Mouse (Mus musculus) layer of hippocampus, postnatal 25 days (tissue): ENCODE data around the gene Fxyd4. TPM values are rescaled to one million over a fixed set of nuclear protein-coding genes. Genes with fewer than 3 reads are reported as not detected.

Source experiments
- DNase-seq, 2 experiments: peaks; one replicate each; pipeline ENCODE4 v3.0.0; 2022; ENCODE audit warnings: mixed read lengths in 2 of 2, low spot score in 1 of 2; ENCODE audit errors: extremely low spot score in 1 of 2
- total RNA-seq, 2 experiments: library from RNA; stranded (reverse); gene quantifications; 2 replicates each; pipeline ENCODE4 v1.2.3; 2021

The Fxyd4 gene
- total RNA-seq: not detected

GRCm38 (mm10) chr6:117937222-117937932, at the start of gene Fxyd4:
TSS of gene Fxyd4 (minus strand) at chr6:117937692.
- DNase-seq: no peak

GRCm38 (mm10) chr6:117987173-117987572, 49.7 kb upstream of the Fxyd4 start:
- no peak for DNase-seq

GRCm38 (mm10) chr6:117966729-117967128, 29.2 kb upstream of the Fxyd4 start:
- no peak for DNase-seq

GRCm38 (mm10) chr6:117963201-117963600, 25.7 kb upstream of the Fxyd4 start:
- no peak for DNase-seq

- no peak for DNase-seq
Observed at GRCm38 (mm10) chr6:117956851-117957501, 19.5 kb upstream of the Fxyd4 start.

- DNase-seq: no peak
Observed at GRCm38 (mm10) chr6:117956161-117956560, 18.7 kb upstream of the Fxyd4 start.

GRCm38 (mm10) chr6:117952330-117952729, 14.8 kb upstream of the Fxyd4 start:
- DNase-seq: no peak

- DNase-seq: no peak
Observed at GRCm38 (mm10) chr6:117943899-117944298, 6.4 kb upstream of the Fxyd4 start.

GRCm38 (mm10) chr6:117942769-117943168, 5.3 kb upstream of the Fxyd4 start:
- peak in 1 of 2 experiments; percentile 36 for DNase-seq

GRCm38 (mm10) chr6:117938951-117939350, 1.5 kb upstream of the Fxyd4 start:
- no peak for DNase-seq

- no peak for DNase-seq
Observed at GRCm38 (mm10) chr6:117935681-117936612, 1.5 kb downstream of the Fxyd4 start.

- DNase-seq: no peak
Observed at GRCm38 (mm10) chr6:117934301-117934700, 3.2 kb downstream of the Fxyd4 start.

- no peak for DNase-seq
Observed at GRCm38 (mm10) chr6:117932325-117933051, 5.0 kb downstream of the Fxyd4 start.

- no peak for DNase-seq
Observed at GRCm38 (mm10) chr6:117929945-117930655, 7.4 kb downstream of the Fxyd4 start.

GRCm38 (mm10) chr6:117928746-117929145, 8.7 kb downstream of the Fxyd4 start:
- no peak for DNase-seq

GRCm38 (mm10) chr6:117927955-117928354, 9.5 kb downstream of the Fxyd4 start:
- DNase-seq: no peak

- DNase-seq: no peak
Observed at GRCm38 (mm10) chr6:117926871-117927491, 10.5 kb downstream of the Fxyd4 start.

- no peak for DNase-seq
Observed at GRCm38 (mm10) chr6:117922041-117922440, 15.5 kb downstream of the Fxyd4 start.
